Mouse (Mus musculus) stomach, postnatal 0 days (tissue): Measurements from ENCODE around the gene Plxnd1. TPM values are rescaled to one million over a fixed set of nuclear protein-coding genes. Genes with fewer than 3 reads are reported as not detected.
A peak's percentile ranks its signal among the peaks of the same experiment; 100 is the strongest.

Source experiments
- ATAC-seq: fragments of 200-750 bp; cut with Nextera tagmentation; 2 replicates; pipeline ENCODE4 v1.8.0; 2017; ENCODE audit not compliant: low FRiP score, low TSS enrichment
- DNase-seq: peaks from one replicate; pipeline ENCODE4 v3.0.0-alpha.2; 2016; ENCODE audit warnings: low spot score
- H3K27ac ChIP-seq: fragments of 300-500 bp; sonication (generic); replicated peaks from 2 replicates; pipeline ENCODE4 v1.5.1; 2014; ENCODE audit warnings: mild to moderate bottlenecking, control low read depth
- H3K27me3 ChIP-seq: fragments of 300-500 bp; sonication (generic); 2 replicates; pipeline ENCODE4 v1.6.1; 2014; ENCODE audit warnings: low read length; ENCODE audit not compliant: control insufficient read depth, insufficient read depth
- H3K36me3 ChIP-seq: fragments of 300-500 bp; sonication (generic); 2 replicates; pipeline ENCODE4 v1.6.1; 2014; ENCODE audit warnings: low read length, mixed read lengths; ENCODE audit not compliant: control insufficient read depth, insufficient read depth
- H3K4me1 ChIP-seq: fragments of 300-500 bp; sonication (generic); replicated peaks from 2 replicates; pipeline ENCODE4 v1.6.1; 2014; ENCODE audit warnings: antibody characterized with exemption; ENCODE audit not compliant: control insufficient read depth, insufficient read depth
- H3K4me2 ChIP-seq: fragments of 300-500 bp; sonication (generic); replicated peaks from 2 replicates; pipeline ENCODE4 v1.6.1; 2014; ENCODE audit warnings: low read depth, mild to moderate bottlenecking, control low read depth, moderate library complexity
- H3K4me3 ChIP-seq: fragments of 300-500 bp; sonication (generic); 2 replicates; pipeline ENCODE4 v1.5.1; 2014; ENCODE audit warnings: low read depth, low read length, control low read depth
- H3K9ac ChIP-seq: fragments of 300-500 bp; sonication (generic); 2 replicates; pipeline ENCODE4 v1.6.1; 2014; ENCODE audit warnings: mild to moderate bottlenecking, low read length, control low read depth, mixed read lengths
- H3K9me3 ChIP-seq: fragments of 300-500 bp; sonication (generic); 2 replicates; pipeline ENCODE4 v1.6.1; 2016; ENCODE audit warnings: low read length; ENCODE audit not compliant: control insufficient read depth
- CTCF ChIP-seq: IDR thresholded peaks from 2 replicates; pipeline ENCODE4 v1.5.1; 2016; ENCODE audit warnings: antibody characterized with exemption, low read depth, mild to moderate bottlenecking, moderate library complexity
- EP300 ChIP-seq: optimal IDR thresholded peaks from 2 replicates; pipeline ENCODE3; 2016; ENCODE audit warnings: antibody characterized with exemption
- WGBS: fragments of 180-500 bp; shearing (Covaris S2); extraction: QIAGEN DNeasy Blood & Tissue Kit; methylation state at CpG from one replicate; pipeline ENCODE4 v1.1.7; 2014; 5-methylcytosine and 5-hydroxymethylcytosine counted together
- polyA plus RNA-seq: library from polyadenylated mRNA; unstranded; fragments of >200 nt; fragmentation: Nextera tagmentation; extraction: Ambion mirVana; gene quantifications from 2 replicates; pipeline ENCODE4 v1.2.1, GENCODE M21; 2015

Gene Plxnd1
- polyA plus RNA-seq, 1 experiment from 2014 or later, result 10.4 TPM

DNA sequence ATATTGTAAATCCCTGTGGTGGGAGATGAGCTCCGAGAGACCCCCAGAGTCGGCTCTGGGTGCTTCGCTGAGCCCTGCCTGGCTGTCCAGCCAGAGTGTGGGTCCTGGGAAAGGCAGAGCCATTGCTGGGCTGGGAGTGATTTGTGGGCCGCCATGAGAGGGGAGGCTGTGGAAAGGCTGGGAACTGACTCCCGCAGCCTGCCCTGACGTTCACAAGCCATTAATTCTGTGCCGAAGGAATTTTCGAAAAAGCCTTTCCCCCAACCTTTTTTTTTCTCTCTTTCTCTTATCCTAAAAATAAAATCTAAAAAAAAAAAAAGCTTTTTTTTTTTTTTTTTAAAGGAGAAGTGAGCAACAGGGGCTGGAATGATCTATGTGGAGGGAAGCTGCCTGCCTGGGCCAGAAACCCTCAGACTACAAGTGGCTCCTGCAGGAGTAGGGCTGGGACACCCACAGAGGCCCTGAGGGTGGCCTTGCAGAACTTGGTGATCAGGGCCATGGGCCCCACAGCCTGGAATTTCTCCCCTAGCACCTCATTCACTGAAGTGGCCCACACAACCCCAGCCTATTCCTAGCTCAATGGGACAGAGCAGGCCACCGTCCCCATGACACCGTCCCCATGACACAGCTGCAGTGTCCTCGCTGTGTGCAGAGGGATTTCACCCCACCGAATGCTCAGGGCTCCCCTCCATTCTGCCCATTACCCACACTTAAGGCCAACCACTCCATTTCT is 11.3 kb downstream of the Plxnd1 start:
- Histone ChIP-seq H3K9me3 (no peaks in the 10 kb centered on the region), H3K27me3 (no peaks in the 10 kb centered on the region), H3K4me2 (no peak overlapping the region), H3K36me3 (no peaks in the 10 kb centered on the region), H3K27ac (peak overlapping the region; percentile 79), H3K4me3 (no peak overlapping the region), H3K4me1 (peaks cover 3% of the 10 kb centered on the region; the same call in 1 of the 2 replicates), H3K9ac (no peak overlapping the region)
- no peak for DNase-seq
- TF ChIP-seq EP300 (no peak), CTCF (no peak)
- 48% methylated on average over 12 of the region's 12 CpGs for WGBS
- ATAC-seq, result no peak

DNA sequence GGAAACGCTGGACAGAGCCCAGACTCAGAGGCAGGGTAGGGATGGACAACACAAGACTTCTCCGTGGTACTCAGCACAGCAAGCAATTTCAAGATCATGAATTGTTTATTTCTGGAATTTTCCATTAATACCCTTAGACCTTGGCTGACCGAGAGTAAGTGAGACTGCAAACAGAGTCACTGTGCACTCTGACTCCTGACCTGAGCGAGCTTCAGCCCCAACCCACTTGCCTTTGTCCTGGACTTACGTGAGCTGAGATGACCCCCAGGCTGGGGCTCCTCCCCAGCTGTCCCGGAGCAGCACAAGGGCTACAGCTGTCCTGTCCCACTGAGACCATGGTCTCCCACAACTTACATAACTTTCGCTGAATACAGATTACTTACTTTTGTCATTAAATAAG is 11.9 kb downstream of the Plxnd1 start:
- Histone ChIP-seq H3K9me3 (no peaks in the 10 kb centered on the region), H3K9ac (no peak overlapping the region), H3K4me2 (no peak overlapping the region), H3K4me1 (peaks cover 3% of the 10 kb centered on the region; the same call in 1 of the 2 replicates), H3K27ac (peak overlapping the region; percentile 79), H3K4me3 (no peak overlapping the region), H3K36me3 (0 out of 2 replicates have a peak, but pooled peaks cover 4% of the 10 kb centered on the region), H3K27me3 (no peaks in the 10 kb centered on the region)
- 48% methylated on average over 7 of the region's 7 CpGs for WGBS
- DNase-seq, result no peak
- no peak for ATAC-seq
- TF ChIP-seq CTCF (no peak), EP300 (no peak)

DNA sequence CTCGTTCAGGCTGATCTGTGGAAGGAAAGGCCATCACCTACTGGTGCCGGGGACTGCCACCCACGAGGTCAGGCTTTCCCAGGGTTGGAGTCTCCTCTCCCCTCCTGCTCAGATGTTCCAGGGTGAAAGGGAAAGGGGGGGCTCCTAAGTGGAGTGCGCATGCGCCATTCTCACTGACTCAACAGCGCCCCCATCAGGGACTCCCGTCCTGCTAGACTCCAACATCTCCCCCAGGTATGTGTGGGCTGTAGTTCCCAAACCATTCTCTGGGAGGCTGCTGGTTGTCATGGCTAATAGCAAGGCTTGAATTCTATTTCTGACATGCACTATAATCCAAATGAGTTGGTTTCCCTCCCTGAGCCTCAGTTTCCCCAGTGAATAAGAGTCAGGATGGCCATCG is 16.2 kb downstream of the Plxnd1 start:
- no peak overlapping the region for H3K4me2 ChIP-seq
- H3K27ac ChIP-seq, result no peak overlapping the region
- H3K4me3 ChIP-seq, result no peak overlapping the region
- H3K9me3 ChIP-seq, result no peaks in the 10 kb centered on the region
- H3K36me3 ChIP-seq, result 0 out of 2 replicates have a peak, but pooled peaks cover 4% of the 10 kb centered on the region
- H3K9ac ChIP-seq, result no peak overlapping the region
- TF ChIP-seq CTCF (peak; percentile 35), EP300 (no peak)
- ATAC-seq (no peak), DNase-seq (no peak)
- H3K4me1 ChIP-seq, result 0 out of 2 replicates have a peak, but pooled peaks cover 3% of the 10 kb centered on the region
- H3K27me3 ChIP-seq, result no peaks in the 10 kb centered on the region
- 62% methylated on average over 8 of the region's 8 CpGs for WGBS

DNA sequence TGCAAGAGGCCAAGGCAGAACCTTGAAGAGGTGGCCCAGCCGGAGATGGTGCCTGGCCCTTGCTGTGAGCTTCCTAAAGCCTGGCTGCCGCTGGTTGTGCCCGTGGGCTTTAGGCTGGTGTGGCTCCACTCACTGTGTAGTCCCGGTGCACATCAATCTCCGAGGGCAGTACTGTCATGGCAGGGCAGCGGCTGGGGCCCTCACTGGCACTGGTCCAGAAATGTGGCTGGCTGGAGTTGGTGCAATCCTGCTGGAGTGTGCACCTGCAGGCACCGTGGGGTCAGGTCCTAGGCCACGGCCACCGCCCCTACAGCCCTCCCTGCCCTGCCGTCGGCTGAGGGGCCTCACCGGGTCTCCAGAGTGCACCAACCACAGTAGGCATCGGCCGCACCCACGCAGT is 17.0 kb downstream of the Plxnd1 start:
- ATAC-seq (no peak), DNase-seq (no peak)
- Histone ChIP-seq H3K4me2 (no peak overlapping the region), H3K27ac (no peak overlapping the region), H3K9ac (no peak overlapping the region), H3K4me3 (no peak overlapping the region), H3K4me1 (no peaks in the 10 kb centered on the region), H3K36me3 (0 out of 2 replicates have a peak, but pooled peaks cover 4% of the 10 kb centered on the region), H3K27me3 (no peaks in the 10 kb centered on the region), H3K9me3 (no peaks in the 10 kb centered on the region)
- TF ChIP-seq CTCF (no peak), EP300 (no peak)
- WGBS, result 72% methylated on average over 15 of the region's 15 CpGs

DNA sequence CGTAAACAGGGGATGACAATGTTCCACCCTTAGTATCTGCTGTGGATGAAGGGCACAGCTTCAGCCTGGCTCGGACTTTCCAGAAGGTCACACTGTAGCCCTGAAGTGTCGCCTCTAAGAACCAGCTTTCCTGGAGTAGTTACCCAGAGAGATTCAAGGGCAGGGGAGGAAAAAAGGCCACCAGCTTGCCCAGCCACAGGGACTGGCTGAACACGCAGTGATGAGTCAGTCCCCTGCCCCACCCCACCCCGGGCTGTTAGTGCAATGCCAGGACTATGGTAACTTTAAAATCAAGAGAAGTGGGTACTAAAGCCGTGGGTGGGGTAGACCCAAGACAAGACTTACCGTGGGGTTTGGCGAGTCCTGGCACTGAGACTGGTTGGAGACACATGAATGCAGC is 19.2 kb downstream of the Plxnd1 start:
- Histone ChIP-seq H3K4me2 (no peak overlapping the region), H3K27ac (no peak overlapping the region), H3K4me1 (peaks cover 2% of the 10 kb centered on the region; the same call in 1 of the 2 replicates), H3K4me3 (no peak overlapping the region), H3K36me3 (peaks cover 4% of the 10 kb centered on the region; the same call in 1 of the 2 replicates), H3K27me3 (no peaks in the 10 kb centered on the region), H3K9me3 (no peaks in the 10 kb centered on the region), H3K9ac (no peak overlapping the region)
- 78% methylated on average over 8 of the region's 8 CpGs for WGBS
- TF ChIP-seq EP300 (no peak), CTCF (no peak)
- no peak for ATAC-seq
- DNase-seq, result no peak

DNA sequence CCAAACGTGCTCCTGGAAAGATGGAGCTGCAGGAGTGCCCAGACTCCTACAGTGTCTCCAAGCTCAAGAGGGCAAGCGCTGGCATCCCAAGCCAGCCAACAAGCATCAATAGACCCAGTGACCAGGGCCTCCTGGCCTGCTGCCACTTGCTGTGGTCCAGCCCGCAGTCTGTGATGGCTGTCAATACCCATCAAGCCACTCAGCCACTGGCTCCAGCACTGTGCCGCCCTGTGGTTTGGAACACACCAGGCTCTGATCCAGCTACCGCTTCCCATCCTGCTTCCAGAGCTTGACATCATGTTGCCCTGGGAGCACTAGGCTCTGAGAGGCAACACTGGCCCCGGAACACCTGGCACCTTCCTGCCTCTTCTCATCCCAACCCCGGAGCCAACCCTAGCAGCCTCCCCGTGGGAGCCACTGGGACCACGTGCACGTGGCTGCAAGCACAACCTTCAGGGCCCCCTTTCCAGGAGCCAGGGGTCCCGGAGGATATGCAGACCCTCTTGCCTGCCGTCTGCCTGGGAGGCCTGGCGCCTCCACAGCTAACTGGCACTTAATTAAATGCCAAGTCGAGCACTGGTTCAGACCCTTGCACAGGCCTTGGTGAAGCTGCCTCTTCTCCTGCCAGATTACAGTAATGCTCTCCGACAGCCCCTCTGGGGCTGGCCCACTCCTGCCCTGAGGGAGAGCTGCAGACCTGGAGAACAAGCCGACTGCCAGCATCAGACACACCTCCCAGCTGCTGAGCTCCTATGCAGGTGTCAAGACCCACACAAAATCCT is 20.7 kb downstream of the Plxnd1 start:
- H3K4me1 ChIP-seq, result peaks cover 2% of the 10 kb centered on the region; the same call in 1 of the 2 replicates
- no peak overlapping the region for H3K27ac ChIP-seq
- TF ChIP-seq EP300 (no peak), CTCF (no peak)
- 76% methylated on average over 16 of the region's 16 CpGs for WGBS
- no peak overlapping the region for H3K4me3 ChIP-seq
- H3K27me3 ChIP-seq, result no peaks in the 10 kb centered on the region
- no peak overlapping the region for H3K4me2 ChIP-seq
- no peaks in the 10 kb centered on the region for H3K9me3 ChIP-seq
- peaks cover 4% of the 10 kb centered on the region for H3K36me3 ChIP-seq
- no peak for DNase-seq
- no peak overlapping the region for H3K9ac ChIP-seq
- ATAC-seq, result no peak
